Mouse (Mus musculus) erythroblast, embryonic 14.5 days (primary cell): ENCODE results near the gene Negr1.

Experiments used
- GATA1 ChIP-seq: IDR thresholded peaks from 2 replicates; pipeline ENCODE4 v1.6.1; 2012; ENCODE audit warnings: low read length, inconsistent platforms, mixed read lengths
- TAL1 ChIP-seq: IDR thresholded peaks from 3 replicates; pipeline ENCODE4 v1.6.1; 2012; ENCODE audit warnings: low read length, inconsistent platforms, mixed read lengths

DNA sequence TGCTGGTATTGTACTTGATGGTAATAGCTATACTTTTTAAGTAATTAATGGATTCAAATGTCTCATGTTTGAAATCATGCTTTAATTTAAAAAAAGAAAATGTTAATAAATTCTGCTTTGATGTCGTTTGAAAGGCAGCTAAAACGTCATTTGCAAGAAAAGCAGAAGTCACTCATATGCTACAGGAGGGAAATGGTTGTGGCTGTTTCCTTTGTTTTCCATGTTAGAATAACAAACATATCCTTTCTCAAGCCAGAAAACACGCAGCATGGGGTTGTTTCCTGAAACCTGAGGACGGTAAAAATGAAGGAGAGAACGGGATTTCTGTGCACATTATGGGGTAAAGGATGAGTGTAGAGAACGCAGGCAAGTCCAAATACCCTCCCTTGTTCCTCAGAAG, 798.2 kb downstream of the Negr1 start:
- no peak for TF ChIP-seq GATA1
- TF ChIP-seq TAL1, result no peak
